Mouse (Mus musculus) layer of hippocampus, postnatal 25 days (tissue): Measurements from ENCODE around the gene Zfp800. TPM values are rescaled to one million over a fixed set of nuclear protein-coding genes. Genes with fewer than 3 reads are reported as not detected.

Experiments
- DNase-seq, 2 experiments: peaks; one replicate each; pipeline ENCODE4 v3.0.0; 2022; ENCODE audit warnings: mixed read lengths in 2 of 2, low spot score in 1 of 2; ENCODE audit errors: extremely low spot score in 1 of 2
- total RNA-seq, 2 experiments: library from RNA; stranded (reverse); gene quantifications; 2 replicates each; pipeline ENCODE4 v1.2.3; 2021

Gene Zfp800
- total RNA-seq, 2 experiments from 2014 or later, result 20.9 to 24.2 TPM

DNA sequence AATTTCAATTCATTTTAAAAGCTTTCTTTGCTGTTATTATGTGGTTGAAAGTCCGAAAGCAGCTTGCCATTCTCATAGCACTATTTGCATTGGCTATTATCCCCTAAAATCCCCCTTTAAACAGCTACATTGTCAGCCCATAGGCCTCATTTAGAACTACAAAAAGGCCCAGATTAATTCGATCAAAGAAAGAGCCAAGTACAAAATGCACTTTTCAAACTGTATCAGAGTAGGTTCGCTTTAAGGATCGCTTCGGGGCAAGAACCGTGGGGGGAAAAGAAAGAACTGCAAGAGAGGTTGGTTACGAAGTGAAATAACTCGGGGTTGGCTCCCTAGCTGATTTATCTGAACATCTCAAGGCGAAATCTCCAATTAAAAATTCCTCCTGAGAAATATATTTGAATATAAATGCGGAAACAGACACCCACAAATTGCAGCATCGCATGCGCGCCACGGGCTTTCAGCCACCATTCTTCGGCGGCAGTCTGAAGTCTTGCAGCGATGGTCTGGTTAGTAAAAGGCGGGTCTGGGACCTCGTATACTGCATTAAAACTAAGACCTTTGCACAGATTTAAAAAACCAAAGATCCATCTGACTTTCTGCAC is 850 bp downstream of the Zfp800 start:
- no peak for DNase-seq

DNA sequence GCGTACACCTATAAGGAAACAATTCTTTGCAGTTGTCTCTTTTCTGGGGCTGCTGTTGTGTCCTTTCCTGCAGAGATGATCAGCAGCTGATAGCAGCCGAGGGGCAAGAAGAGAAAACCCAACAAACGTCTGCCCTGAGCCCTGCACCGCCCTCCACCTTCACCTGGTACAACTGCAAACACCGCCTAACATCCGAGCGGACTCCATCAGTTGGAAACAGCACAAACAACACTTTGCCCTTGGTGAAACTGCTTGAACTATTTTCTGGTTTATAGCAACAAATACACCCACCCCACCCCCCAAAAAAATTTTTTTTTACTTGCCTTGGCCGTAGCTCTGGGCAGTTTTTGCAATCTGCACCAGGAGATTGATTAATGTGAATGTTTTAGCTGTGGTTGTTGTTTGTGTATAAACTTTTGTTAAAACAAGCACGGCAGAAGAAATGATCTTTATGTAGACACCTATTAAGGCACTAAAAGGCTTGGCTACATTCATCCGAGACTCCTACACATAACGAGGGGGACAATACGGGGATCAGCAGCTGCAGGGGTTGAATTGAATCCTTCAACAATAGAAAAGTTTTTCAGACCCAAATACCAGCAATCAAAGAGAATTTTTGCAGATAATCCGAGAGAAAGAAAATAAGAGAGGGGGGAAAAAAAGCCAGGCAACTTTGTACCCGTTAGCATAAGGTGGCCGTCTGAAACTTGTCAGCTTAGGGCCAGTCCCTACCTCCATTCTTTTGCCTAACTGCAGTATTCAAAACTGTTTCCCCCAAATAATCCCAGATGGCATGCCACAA is 1.6 kb downstream of the Zfp800 start:
- no peak for DNase-seq

DNA sequence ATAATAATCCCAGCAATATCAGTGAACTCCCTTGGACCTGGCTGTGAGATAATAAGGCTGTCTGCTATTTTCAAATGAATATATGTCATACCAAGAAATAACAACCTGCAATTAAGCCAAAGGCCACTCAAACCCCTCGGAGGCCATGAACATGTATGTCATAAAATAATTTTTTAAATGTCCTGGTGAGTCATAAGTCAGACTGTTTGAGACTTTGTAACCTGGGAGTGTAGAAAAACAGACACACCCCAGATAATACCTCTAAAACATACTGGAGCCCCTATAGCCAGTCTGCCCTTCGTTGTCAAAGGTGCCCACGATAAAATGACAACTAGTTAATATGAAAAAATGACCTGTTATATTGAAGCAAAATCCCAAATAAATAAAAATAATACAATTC is 8.8 kb downstream of the Zfp800 start:
- no peak for DNase-seq

DNA sequence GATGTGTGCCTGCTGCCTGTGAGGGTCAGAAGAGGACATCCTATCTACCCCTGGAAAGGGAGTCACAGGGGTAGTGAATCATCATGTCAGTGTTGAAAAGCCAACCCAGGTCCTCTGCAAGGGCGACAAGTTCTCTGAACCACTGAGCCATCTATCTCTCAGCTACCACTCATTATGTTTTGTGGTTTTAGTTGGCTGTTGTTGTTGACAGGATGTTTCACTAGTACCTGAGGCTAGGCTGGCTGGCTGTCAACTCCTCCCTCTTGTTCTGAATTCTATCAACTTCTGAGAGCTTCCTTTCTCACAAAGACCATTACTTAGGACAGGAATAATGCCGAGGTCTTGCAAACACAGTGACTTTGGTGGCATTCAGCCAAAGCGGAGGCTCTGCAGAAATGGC is 12.6 kb downstream of the Zfp800 start:
- DNase-seq, result no peak

DNA sequence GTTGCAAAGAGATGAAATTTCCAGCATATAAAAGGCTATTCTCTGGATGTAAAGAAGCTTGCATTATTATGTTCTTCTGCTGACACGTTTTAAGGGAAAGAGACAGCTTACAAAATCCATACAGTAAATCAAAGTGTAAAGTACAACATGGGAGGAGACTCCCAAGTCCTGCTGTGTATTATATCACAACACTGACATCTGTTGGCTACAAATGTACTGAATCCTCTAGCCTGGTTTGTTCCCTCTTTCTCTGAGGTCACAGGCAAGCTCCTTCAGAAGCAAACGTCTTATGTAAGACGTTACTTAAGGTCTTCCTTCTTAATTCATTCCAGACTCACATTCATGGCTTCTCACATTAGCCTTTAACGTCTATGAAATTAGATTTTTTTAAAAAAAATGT is 15.8 kb downstream of the Zfp800 start:
- no peak for DNase-seq

DNA sequence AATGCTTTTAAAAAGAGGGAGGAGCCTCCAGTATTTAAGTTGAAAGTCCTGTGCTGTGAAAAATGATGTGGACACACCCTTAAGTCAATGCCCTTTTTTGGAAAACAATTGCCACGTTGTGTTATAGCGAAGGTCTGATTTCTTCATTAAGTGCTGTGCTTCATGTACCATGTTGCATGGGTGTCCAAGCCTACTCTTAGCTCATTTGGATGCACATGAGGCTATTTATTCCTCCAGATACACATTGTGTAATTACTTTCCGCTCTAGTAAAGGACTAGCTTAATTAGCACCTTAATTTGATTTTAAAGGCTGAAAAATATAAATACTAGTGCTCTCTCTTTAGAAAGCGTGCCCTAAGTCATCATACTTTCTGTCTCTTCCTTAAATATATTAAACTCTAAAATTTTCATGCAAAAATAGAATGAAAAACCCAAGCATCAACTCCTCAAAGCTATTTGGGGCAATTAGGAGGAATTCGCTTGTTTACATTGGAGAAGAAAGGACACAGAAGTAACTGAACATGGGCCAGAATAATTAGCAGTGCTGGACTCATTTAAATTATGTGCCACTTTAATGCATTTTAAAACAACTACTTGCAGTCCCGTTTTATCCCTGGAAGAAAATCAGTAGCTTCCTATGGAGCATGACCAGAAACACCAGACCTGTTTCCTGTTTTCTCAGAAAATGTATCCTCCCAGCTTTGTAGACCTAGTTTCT is 27.7 kb downstream of the Zfp800 start:
- no peak for DNase-seq

DNA sequence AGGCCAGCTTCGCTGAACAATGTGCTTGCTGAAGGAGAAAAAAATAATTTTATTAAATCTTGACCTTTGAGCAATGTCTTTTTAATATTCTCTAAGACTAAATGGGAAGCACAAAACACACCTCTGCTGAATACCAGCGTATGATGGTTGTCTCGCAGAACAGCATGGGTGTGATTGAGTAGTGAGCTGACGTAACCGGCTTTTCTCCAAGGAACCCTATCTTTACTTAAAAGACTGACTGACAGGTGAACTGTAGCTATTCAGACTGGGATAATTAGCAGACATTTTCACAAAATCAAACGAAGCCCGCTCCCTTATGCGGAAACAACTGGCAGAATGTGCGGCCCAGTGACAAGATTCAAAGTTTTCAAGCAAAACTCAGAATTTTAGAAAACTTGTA is 30.2 kb downstream of the Zfp800 start:
- no peak for DNase-seq

DNA sequence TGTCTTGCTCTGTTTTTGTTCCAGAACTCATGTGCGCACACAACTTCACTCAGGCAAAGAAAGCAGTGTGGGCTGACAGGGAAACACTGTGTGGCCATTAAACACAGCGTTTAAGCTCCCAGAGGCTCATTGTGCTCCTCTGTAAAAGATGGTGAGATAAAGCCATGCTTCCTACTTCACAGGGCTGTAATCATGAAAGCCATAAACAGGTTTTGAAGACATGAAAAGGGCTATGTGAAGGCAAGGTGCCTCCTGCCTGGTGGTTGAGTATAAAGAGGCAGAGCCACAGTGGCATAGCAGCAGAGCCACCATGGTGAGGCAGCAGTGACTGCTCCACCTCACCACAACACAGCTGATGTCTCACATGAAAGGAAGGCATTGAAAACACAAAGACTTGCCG is 46.7 kb downstream of the Zfp800 start:
- DNase-seq, result no peak

DNA sequence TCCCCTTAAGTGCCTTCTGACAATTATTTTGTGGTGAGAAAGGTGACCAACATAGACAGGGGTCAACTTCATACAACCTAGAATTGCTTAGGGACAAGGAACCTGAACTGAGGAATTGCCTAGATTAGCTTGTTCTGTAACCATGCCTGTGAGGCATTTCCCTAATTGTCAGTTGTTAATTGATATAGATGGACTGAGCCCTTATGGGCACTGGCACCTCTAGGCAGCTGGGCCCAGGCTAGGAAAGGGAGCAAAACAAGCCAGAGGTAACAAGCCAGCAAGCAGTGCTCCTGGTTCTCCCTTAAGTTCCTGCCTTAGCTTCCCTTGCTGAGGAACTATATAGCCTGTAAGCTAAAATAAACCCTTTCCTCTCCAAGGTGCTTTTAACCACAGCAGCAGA is 52.1 kb downstream of the Zfp800 start:
- DNase-seq, result no peak

DNA sequence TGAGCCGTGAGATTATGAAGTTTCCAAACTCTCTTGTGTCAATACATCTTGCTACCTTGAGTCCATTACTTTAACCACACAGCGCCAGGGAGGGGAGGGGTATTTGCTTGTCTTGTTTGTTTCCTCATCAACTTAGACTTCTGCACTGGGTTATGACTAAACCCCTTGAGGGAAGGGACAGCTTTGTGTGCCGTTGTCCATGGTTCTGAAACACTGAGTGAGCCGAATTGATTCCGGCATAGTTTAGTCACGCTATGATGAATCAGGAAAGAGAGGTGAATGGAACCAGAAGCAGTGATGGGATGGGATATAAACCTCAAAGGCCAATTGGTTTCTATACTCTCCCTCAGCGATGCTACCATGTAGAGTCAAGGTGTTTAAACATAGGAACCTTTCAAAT is 52.6 kb downstream of the Zfp800 start:
- DNase-seq, result no peak

DNA sequence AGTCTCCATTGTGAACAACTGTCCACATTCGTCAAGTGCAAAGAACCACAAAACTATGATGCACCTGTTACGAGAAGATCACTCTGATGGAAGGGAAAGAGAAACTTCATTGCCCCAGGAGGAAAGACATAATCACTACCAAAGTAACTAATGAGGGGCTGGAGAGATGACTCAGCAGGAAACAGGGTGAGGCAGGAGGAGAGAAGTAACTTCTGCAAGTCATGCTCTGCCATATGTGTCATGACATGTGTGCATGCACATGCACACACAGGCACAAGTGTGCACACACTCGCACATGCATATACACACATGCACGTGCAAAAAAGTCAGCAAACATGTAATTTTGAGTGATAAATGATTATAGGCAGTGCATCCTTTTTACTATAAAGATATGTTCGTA is 54.9 kb downstream of the Zfp800 start:
- no peak for DNase-seq

DNA sequence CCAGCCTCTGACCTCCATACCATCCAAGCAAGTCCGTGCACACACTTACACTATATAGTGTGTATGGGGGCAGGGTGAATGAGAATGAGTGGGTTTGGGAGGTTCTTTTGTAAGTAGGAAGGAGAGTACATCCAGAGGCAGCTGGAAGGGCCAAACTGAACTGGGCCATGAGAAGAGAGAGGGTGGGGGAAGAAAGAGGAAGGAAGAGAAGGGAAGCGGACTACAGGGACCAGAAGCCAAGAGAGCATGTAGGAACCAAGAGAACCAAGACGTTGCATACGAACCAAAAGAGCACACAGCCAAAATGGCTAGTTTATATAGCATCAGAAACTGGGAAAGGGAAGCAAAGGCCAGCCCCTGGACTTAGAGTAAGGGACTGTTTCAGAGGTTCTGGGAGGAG is 56.6 kb downstream of the Zfp800 start:
- no peak for DNase-seq

DNA sequence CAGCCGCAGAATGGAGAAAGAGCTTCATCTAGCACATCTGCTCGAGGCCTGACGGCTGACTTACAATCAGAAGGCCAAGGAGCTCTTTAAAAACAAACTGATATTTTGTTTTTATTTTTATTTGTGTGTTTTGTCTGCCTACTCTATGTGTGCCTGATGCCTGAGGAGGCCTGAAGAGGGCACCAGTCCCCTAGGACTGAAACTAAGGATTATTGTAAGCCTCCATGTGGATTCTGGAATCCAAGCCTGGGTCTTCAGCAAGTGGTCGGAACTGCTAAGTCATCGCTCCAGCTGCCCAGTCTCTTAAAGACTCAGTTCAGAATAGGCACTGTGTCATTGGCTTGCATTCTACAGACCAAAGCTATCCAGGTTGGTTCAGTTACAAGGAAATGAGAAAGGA is 58.4 kb downstream of the Zfp800 start:
- no peak for DNase-seq

DNA sequence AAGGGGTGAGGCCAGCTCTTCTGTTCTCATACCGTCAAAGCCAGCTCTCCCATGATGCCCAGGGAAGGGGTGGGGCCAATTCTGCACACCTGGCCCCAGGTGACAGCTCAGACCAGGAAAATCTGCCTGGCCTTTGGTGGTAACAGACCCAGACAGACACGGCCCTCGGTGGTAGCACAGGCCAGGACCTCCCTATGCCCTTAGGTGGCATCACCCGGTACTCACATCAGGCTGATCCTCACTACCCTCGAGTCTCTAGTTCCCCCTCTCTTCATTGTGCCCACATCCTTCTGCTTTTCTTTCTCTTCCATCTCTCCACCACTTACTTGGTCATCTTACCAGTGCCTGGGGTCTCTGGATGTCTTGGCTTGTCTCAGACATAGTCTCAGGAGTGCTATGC is 64.1 kb downstream of the Zfp800 start:
- no peak for DNase-seq

DNA sequence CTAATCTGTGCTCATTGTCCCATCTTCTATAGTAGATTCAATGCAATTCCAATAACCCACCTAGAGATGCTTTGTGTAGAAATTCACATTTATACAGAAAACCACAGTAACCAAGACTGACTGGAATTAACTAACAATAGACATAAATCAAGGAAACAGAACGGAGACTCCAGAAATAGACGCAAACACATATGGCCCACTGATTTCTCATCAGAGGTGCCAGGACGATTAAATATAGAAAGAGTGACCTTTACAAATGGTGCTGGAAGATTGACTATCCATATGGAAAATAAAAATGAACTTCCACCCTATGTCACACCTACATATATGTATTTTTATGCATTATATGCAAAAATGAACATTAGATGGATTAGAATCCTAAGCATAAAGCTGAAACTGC is 65.3 kb downstream of the Zfp800 start:
- DNase-seq, result no peak

DNA sequence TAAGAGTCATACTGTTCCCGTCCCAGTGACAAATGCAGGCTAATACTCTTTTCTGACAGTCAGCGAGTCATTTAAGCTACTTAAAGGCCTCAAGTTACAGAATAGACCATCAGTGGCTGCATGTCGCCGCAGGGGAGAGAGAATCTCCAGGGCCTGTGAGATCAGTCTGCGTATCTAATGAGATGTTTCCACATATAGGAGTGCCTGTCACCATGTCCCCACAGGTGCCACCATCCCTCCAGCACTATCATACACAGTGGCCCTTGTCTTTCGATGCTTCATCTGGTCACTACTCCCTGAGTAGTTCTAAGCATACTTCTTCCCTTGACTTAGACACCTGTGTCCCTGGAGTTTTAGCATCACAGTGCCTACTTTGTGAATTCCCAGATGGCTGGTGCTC is 68.0 kb downstream of the Zfp800 start:
- DNase-seq, result no peak

DNA sequence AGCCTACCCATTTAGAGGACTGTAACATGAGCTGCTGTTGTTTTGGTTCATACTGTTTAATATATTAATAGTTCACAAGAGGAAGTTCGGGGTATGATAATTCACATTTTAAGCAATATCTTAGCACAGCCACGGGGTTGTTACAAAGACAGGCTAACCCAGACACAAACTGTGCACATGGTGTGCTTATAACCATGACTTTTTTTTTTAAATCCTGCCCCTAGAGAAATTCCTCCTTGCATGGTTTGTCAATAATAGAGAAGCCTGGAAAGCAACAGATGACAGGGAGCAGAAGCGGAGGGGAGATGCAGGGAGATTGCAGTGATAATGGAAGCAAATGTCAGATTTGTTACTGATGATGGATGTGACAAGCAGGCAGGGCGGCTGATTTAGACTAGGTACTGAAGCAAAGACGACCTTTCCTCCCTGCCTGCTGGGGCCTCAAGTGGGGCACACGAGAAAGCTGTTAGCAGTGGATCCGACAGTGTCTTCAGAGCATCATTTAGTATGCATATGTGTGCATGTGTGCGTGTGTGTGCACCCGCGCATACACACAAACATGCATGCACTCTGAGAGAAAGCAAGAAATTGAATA is 68.7 kb downstream of the Zfp800 start:
- no peak for DNase-seq

DNA sequence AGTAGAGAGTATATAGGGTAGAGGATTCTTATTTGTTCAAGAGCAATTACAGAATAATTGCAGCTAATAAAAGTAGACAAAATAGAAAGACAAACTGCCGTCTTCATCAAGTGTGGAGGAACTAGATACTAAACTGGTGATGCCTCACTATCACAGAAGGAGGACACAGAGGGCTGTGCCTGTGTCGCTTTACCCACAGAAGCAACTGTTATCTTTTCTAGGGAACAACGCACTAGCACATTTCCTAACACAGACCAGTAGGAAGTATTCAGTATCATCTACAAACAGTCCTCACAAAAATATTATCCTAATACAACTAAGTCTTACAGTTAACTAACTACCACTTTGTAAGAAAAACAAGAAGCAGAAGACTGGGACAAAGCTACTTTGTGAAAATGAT is 71.1 kb downstream of the Zfp800 start:
- no peak for DNase-seq

DNA sequence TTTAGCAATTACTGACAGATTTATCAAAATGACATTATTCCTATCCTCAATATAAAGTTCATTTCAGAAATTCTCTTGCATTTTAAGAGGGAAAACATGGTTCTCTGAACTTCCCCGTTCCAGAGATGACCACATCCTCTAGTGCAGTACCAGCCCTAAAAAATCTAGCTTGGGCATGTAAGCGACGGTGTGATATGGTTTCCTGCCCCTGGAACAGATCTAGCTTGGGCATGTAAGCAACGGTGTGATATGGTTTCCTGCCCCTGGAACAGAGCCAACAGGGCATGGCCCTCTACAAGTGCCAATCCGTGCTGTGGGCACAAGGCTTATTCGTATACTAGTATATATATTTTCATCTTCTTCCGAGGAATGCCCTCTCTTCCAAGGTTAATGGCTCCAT is 75.4 kb downstream of the Zfp800 start:
- DNase-seq, result no peak

DNA sequence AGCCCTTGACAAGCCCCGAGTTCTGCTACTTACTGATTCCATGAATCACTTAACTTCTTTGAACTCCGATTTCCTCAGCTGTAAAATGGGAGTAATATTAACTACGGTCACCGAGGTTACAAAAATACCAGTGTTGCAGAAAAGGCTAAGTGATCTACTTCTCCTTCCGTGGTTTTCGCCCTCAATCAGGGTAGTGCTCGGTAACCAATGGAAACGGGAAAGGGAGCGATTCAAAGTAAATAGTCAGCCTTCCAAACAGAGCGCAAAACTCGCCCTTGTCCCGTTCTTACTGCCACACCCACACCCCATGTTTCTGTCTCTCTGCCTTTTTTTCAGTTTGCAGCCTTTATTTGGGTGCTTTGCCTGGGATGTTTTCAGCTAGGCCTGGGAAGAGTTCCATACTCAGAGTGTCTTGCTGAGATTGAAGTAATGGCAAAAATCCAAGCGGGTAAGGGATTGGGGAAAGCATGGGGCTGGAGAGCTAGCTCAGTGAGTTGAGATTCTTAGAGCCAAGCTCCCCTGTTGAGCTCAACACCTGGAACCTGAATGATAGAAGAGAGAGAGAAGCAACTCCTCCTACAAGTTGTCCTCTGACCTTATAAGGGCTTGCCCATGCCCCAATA is 78.0 kb downstream of the Zfp800 start:
- DNase-seq, result no peak
